ENCODE assay signal across 8 mouse cellular contexts in genomic region chr6:90728491-90728931, GRCm38 (mm10).
DNase-seq lines count a peak whose midpoint lies in the region; ATAC-seq and TF ChIP-seq lines count a peak whose summit lies in the region.

No protein-coding gene starts in this region.

- TF ChIP-seq CTCF in C2C12 (IDR thresholded peaks at IDR 0.05; ENCODE audit: control insufficient read depth, insufficient read depth, insufficient read length), result peak; percentile 89

- DNase-seq in brain, adult 2 months (ENCODE audit: low read depth, low spot score), result peak; percentile 88
- peak; percentile 75 for DNase-seq in forebrain, embryonic 10.5 days (ENCODE audit: extremely low spot score, low spot score)
- DNase-seq in kidney, postnatal 14 days, result peak; percentile 92
- DNase-seq in liver, embryonic 11.5 days (ENCODE audit: low spot score), result peak; percentile 70
- DNase-seq in spleen, postnatal 36 days (ENCODE audit: low spot score in 2 of 2), result peak; percentile 68 to 72

- H3ac ChIP-seq in C2C12 (ENCODE audit: control insufficient read depth, insufficient read length, low read depth) (no peak overlapping the region), myocyte (ENCODE audit: control insufficient read depth, insufficient read length) (no peak overlapping the region)

- H3K4me1 ChIP-seq in forebrain, embryonic 10.5 days, result peaks cover 58% of the 10 kb centered on the region
- peaks cover 41% of the 10 kb centered on the region for H3K4me1 ChIP-seq in heart, embryonic 16.5 days (ENCODE audit: control insufficient read depth, insufficient read depth, low read length)
- no peaks in the 10 kb centered on the region; the same call in 1 of the 2 replicates for H3K4me1 ChIP-seq in liver, embryonic 11.5 days (replicated peaks; ENCODE audit: control insufficient read depth, insufficient read depth, low read length)

- H3K36me3 ChIP-seq in C2C12 (ENCODE audit: control insufficient read depth, insufficient read depth) (no peaks in the 10 kb centered on the region), myocyte (ENCODE audit: control insufficient read depth, insufficient read depth) (peaks cover 3% of the 10 kb centered on the region)
- no peaks in the 10 kb centered on the region for H3K36me3 ChIP-seq in forebrain, embryonic 10.5 days (replicated peaks)
- no peaks in the 10 kb centered on the region for H3K36me3 ChIP-seq in heart, embryonic 16.5 days (ENCODE audit: control insufficient read depth, insufficient read depth)
- H3K36me3 ChIP-seq in liver, embryonic 11.5 days (ENCODE audit: control insufficient read depth, insufficient read depth, low read length), result no peaks in the 10 kb centered on the region

- 0% methylated on average over 1 of the region's 1 CpGs for WGBS in forebrain, embryonic 10.5 days
- 0% methylated on average over 1 of the region's 1 CpGs for WGBS in heart, embryonic 16.5 days
- 6% methylated on average over 1 of the region's 1 CpGs for WGBS in liver, embryonic 11.5 days

- no peaks in the 10 kb centered on the region for H3K27me3 ChIP-seq in C2C12 (ENCODE audit: control insufficient read depth, insufficient read depth, insufficient read length)
- H3K27me3 ChIP-seq in forebrain, embryonic 10.5 days (ENCODE audit: poor library complexity, severe bottlenecking), result no peaks in the 10 kb centered on the region
- H3K27me3 ChIP-seq in heart, embryonic 16.5 days (ENCODE audit: control insufficient read depth, insufficient read depth, low read length), result no peaks in the 10 kb centered on the region
- no peaks in the 10 kb centered on the region for H3K27me3 ChIP-seq in liver, embryonic 11.5 days (replicated peaks; ENCODE audit: control insufficient read depth, insufficient read depth, low read length)
- H3K27me3 ChIP-seq in myocyte (ENCODE audit: control insufficient read depth, insufficient read depth, insufficient read length), result no peaks in the 10 kb centered on the region

- H3K4me3 ChIP-seq in C2C12 (ENCODE audit: insufficient read depth, poor library complexity, severe bottlenecking) (no peak overlapping the region), myocyte (no peak overlapping the region)
- H3K4me3 ChIP-seq in forebrain, embryonic 10.5 days, result no peak overlapping the region
- H3K4me3 ChIP-seq in heart, embryonic 16.5 days (ENCODE audit: low read length), result no peak overlapping the region
- no peak overlapping the region for H3K4me3 ChIP-seq in liver, embryonic 11.5 days (ENCODE audit: low read depth, low read length)

- ATAC-seq in heart, embryonic 16.5 days (replicated peaks; ENCODE audit: extremely low read depth, insufficient read depth, low FRiP score), result peak; percentile 66
- ATAC-seq in liver, embryonic 11.5 days (replicated peaks; ENCODE audit: low FRiP score), result peak; percentile 84

- peaks cover 3% of the 10 kb centered on the region for H3K79me3 ChIP-seq in C2C12 (ENCODE audit: low read depth)

- H3K27ac ChIP-seq in forebrain, embryonic 10.5 days, result 0 out of 2 replicates have a peak overlapping the region, but pooled peaks have one; percentile 4
- peak overlapping the region; percentile 15; the same call in 1 of the 2 replicates for H3K27ac ChIP-seq in heart, embryonic 16.5 days (ENCODE audit: low read length)
- H3K27ac ChIP-seq in liver, embryonic 11.5 days (ENCODE audit: low read depth, low read length), result no peak overlapping the region

- no peak for TF ChIP-seq POLR2A in myocyte (IDR thresholded peaks at IDR 0.05; ENCODE audit: insufficient read length, low read depth)

- H3K9me3 ChIP-seq in forebrain, embryonic 10.5 days, result no peaks in the 10 kb centered on the region
- no peaks in the 10 kb centered on the region for H3K9me3 ChIP-seq in heart, embryonic 16.5 days (replicated peaks; ENCODE audit: control insufficient read depth, low read length)
- H3K9me3 ChIP-seq in liver, embryonic 11.5 days (ENCODE audit: control insufficient read depth, low read length), result no peaks in the 10 kb centered on the region

- no peak overlapping the region for H3K4me2 ChIP-seq in heart, embryonic 16.5 days (ENCODE audit: low read depth, low read length)
- H3K4me2 ChIP-seq in liver, embryonic 11.5 days, result no peak overlapping the region
- no peak overlapping the region for H3K4me2 ChIP-seq in myocyte (ENCODE audit: low read depth)

- H3K79me2 ChIP-seq in C2C12 (ENCODE audit: control insufficient read depth, insufficient read depth) (peaks cover 30% of the 10 kb centered on the region), myocyte (ENCODE audit: control insufficient read depth, insufficient read depth) (peaks cover 60% of the 10 kb centered on the region)

- peak overlapping the region; percentile 32; the same call in 1 of the 2 replicates for H3K9ac ChIP-seq in heart, embryonic 16.5 days (ENCODE audit: low read length)
- H3K9ac ChIP-seq in liver, embryonic 11.5 days (ENCODE audit: low read depth, low read length), result no peak overlapping the region

TF ChIP-seq in C2C12, 6 proteins besides CTCF, POLR2A, EP300 and RAD21:
- TF ChIP-seq USF1 (IDR thresholded peaks at IDR 0.05; ENCODE audit: low read depth) (no peak), CEBPB (IDR thresholded peaks at IDR 0.05; ENCODE audit: low read depth) (no peak), MYOD1 (IDR thresholded peaks at IDR 0.05; ENCODE audit: control insufficient read depth, insufficient read length, low read depth) (no peak), MAX (IDR thresholded peaks at IDR 0.05) (no peak), MYOG (IDR thresholded peaks at IDR 0.05; ENCODE audit: control insufficient read depth, extremely low read depth, insufficient read length) (no peak), FOSL1 (IDR thresholded peaks at IDR 0.05; ENCODE audit: insufficient read depth, low read length, poor library complexity, severe bottlenecking) (no peak)

TF ChIP-seq in myocyte, 11 proteins besides CTCF, POLR2A, EP300 and RAD21:
- no peak for TF ChIP-seq TCF3 (IDR thresholded peaks at IDR 0.05; ENCODE audit: insufficient read length, low read depth)
- TF ChIP-seq MYOD1 (IDR thresholded peaks at IDR 0.05; ENCODE audit: control insufficient read depth in 1 of 3, insufficient read length in 2 of 3, low read depth in 2 of 3), result peak; percentile 64 to 77 (median 69)
- TF ChIP-seq MYOG (IDR thresholded peaks at IDR 0.05; ENCODE audit: control insufficient read depth in 1 of 3, insufficient read depth in 1 of 3, insufficient read length in 2 of 3, low read depth in 2 of 3), result peak in 1 of 3 experiments; percentile 53
